Mouse (Mus musculus) lung, adult 2 months (tissue): ENCODE measurements at regions not wholly inside any gene's neighbourhood (a gene's known extent, or its start where the extent isn't known, plus 50 kb on each side); places are given as distances from the start of the nearest gene placed in this dataset.

ENCODE experiments used
- DNase-seq: peaks from one replicate; pipeline ENCODE4 v3.0.0; 2022
- H3K4me1 ChIP-seq: fragments of 200-500 bp; 2 replicates; pipeline ENCODE4 v1.6.1; 2011; ENCODE audit warnings: low read length; ENCODE audit not compliant: control insufficient read depth, insufficient read depth
- H3K4me3 ChIP-seq: fragments of 200-500 bp; replicated peaks from 2 replicates; pipeline ENCODE3; 2011; ENCODE audit warnings: low read depth, mild to moderate bottlenecking, control low read depth, low read length; ENCODE audit errors: extremely low read depth
- CTCF ChIP-seq: fragments of 200-500 bp; IDR thresholded peaks from 2 replicates; pipeline ENCODE4 v1.5.1; 2011; ENCODE audit warnings: mild to moderate bottlenecking, low read length, control low read depth; ENCODE audit not compliant: insufficient read depth
- POLR2A ChIP-seq: fragments of 200-500 bp; IDR thresholded peaks from 2 replicates; pipeline ENCODE4 v1.6.1; 2011; ENCODE audit warnings: low read depth, mild to moderate bottlenecking, control low read depth, low read length, borderline replicate concordance; ENCODE audit errors: extremely low read depth
- WGBS: fragments of 180-500 bp; shearing (Covaris S2); methylation state at CpG from one replicate; pipeline ENCODE4 v1.1.7; 2018; 5-methylcytosine and 5-hydroxymethylcytosine counted together

DNA sequence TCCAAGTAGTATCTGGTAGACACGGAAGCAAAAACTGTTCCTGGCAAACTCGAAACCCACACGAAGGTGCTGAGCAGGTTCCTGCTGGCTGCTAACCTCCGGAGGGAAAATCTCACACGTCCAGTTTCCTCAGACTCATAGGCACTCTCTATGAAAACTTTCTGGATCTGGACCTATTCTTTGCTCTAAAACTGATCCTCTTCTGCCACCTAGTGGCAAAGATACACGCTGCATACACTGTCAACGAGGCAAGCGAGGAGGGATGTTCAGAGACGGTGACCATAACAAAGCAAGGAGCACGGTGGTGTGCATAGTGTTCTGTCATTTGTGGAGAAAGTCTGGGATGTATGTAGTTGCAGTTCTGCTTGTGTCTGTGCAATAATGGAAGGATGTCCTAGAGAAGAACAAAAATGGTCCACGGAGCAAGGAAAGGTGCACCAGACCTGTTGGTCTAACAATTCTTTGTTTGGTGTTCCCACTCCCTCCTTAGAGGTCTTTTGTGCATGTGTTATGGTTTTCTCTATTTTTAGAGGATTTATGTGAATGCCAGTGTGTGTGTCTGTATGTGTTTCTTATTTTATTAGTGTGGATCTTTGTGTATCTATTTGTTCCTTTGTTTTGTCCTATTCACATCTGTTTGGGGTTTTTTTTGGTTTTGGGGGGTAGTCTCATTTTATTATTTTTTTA is 57.0 kb upstream of the Siglech start:
- DNase-seq = no peak
- TF ChIP-seq CTCF = peak; percentile 69
- TF ChIP-seq POLR2A = no peak
- Histone ChIP-seq H3K4me3 (no peak overlapping the region), H3K4me1 (no peaks in the 10 kb centered on the region)
- WGBS = 7% methylated on average over 11 of the region's 11 CpGs
